Mouse (Mus musculus) megakaryocyte-erythroid progenitor cell, adult 5 weeks (primary cell): ENCODE data around the gene Pitx1. TPM values are rescaled to one million over a fixed set of nuclear protein-coding genes. Genes with fewer than 3 reads are reported as not detected.

ENCODE experiments used
- polyA plus RNA-seq: library from polyadenylated mRNA; stranded (reverse); fragments of >175 nt; gene quantifications from 2 replicates; pipeline ENCODE4 v1.2.3, GENCODE M21; 2012

Gene Pitx1
- polyA plus RNA-seq: 0.09 TPM in 1 of 2 replicates, not detected in the other

GRCm38 (mm10) chr13:55836142-55836625 is at the start of gene Pitx1:
TSS of gene Pitx1 (minus strand) at chr13:55836192.

GRCm38 (mm10) chr13:55784268-55784667 is 51.7 kb downstream of the Pitx1 start, which contains the start of gene Catsper3:
TSS of gene Catsper3 (plus strand) at chr13:55784568.

Other genes starting within 250 kb of the Pitx1 start
- gene B4galt7, start 236.3 kb downstream of the Pitx1 start, polyA plus RNA-seq: 31.0 and 33.7 TPM in 2 replicates
- 56.9 and 76.9 TPM in 2 replicates for gene Caml, start 213.2 kb downstream of the Pitx1 start, polyA plus RNA-seq
- gene Ddx46, start 201.2 kb downstream of the Pitx1 start, polyA plus RNA-seq: 21.0 and 37.2 TPM in 2 replicates
- 19.1 and 19.5 TPM in 2 replicates for gene B230219D22Rik, start 143.1 kb downstream of the Pitx1 start, polyA plus RNA-seq
- gene Txndc15, start 121.5 kb downstream of the Pitx1 start, polyA plus RNA-seq: 26.2 and 27.5 TPM in 2 replicates
- gene Pcbd2, start 108.8 kb downstream of the Pitx1 start, polyA plus RNA-seq: 57.3 and 57.7 TPM in 2 replicates
- gene Catsper3, start 51.6 kb downstream of the Pitx1 start, polyA plus RNA-seq: not detected in 2 replicates